Mouse (Mus musculus): ENCODE results near the gene Zzz3.

Zzz3 gene

DNA sequence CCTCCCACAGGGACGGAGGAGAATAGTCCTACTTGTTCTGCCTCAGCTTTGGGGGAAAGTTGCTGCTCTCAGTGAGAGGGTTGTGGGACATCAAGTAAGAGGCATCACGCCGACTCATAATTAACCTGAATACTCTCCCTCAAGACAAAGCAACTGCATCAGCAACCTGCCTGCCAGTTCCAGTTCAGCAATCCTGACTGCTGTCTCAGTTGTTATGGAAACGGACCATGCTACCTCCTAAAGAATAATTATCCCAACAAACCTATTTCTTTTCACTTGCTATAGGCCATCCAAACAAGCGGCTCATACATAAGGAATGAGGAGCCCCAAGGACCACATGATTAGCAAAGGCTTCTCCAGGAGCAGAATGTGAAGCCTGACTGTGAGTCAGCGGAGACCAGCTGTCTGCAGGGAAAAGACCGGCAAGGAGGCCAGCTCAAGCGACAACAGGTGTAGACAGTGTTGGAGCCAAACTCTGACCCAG lies 100.2 kb downstream of the Zzz3 start:
- no peak for DNase-seq (ENCODE audit: low spot score)

- no peak for DNase-seq (ENCODE audit: low spot score)
These were observed 101.8 kb downstream of the Zzz3 start for GRCm38 (mm10) chr3:152497084-152497483.

DNA sequence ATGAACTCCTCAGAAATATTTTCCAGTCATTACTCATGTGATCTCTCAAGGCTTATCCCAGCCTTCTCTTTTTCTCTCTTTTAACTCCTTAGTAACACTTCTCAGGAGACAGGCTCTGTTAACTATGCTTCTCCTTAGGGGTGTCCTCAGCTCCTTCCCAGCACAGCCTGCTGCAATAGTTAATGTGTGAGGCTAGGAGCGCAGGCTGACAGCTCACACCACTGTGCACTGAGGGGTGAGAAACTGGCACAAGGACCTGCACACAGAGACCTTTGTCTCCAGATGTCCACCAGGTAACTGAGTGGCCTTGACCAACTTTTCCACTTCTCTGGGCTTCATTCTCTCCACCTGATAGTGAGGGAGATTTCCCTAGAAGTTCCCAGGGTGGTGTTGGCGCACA lies 102.6 kb downstream of the Zzz3 start:
- no peak for DNase-seq (ENCODE audit: low spot score)

- no peak for DNase-seq (ENCODE audit: low spot score)
These were observed 103.9 kb downstream of the Zzz3 start for GRCm38 (mm10) chr3:152498968-152499696.

DNA sequence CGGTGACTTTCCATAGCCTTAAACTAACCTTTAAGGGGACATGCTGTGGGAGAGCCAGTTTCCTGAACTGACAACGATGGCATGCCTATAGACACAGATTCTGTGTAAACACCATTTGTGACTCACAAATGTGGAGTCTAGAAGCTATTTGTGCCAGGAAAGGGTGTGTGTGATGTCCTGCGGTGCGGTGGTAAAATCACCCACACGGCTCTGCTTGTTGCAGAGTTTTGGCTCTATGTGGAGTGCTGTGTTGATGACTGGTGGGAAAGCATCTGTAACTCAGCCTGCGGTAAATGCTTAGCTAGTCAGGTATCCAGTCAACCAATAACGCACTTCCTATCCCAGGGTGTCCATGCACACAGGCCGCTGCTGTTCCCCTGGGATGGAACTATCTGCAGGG lies 112.6 kb downstream of the Zzz3 start:
- DNase-seq (ENCODE audit: low spot score), result no peak

- DNase-seq (ENCODE audit: low spot score), result no peak
These were observed 113.2 kb downstream of the Zzz3 start for GRCm38 (mm10) chr3:152508419-152508993.

- no peak for DNase-seq (ENCODE audit: low spot score)
These were observed 114.0 kb downstream of the Zzz3 start for GRCm38 (mm10) chr3:152509268-152509667.

Data from urinary bladder, postnatal 10 days (tissue).